Mouse (Mus musculus): ENCODE measurements at regions not wholly inside any gene's neighbourhood (a gene's known extent, or its start where the extent isn't known, plus 50 kb on each side); places are given as distances from the start of the nearest gene placed in this dataset.

- TF ChIP-seq CTCF (IDR thresholded peaks at IDR 0.05; ENCODE audit: insufficient read depth, low read depth, low read length) = no peak
- no peak for TF ChIP-seq POLR2A (IDR thresholded peaks at IDR 0.05; ENCODE audit: insufficient read depth, low read depth, low read length)
Observed at GRCm38 (mm10) chr7:130001064-130001463, 409.4 kb downstream of the Wdr11 start.

All from olfactory bulb, adult 2 months (tissue).